Mouse (Mus musculus) liver, adult 2 months (tissue): Measurements from ENCODE around the gene Fam3c. TPM values are rescaled to one million over a fixed set of nuclear protein-coding genes. Genes with fewer than 3 reads are reported as not detected.

Source experiments
- DNase-seq: peaks from one replicate; pipeline ENCODE4 v3.0.0-alpha.2; 2011; ENCODE audit warnings: low read depth, low spot score; ENCODE audit errors: extremely low read depth
- H3K27ac ChIP-seq: fragments of 200-500 bp; replicated peaks from 2 replicates; pipeline ENCODE4 v1.5.1; 2012; ENCODE audit warnings: low read depth, mild to moderate bottlenecking, control low read depth, inconsistent platforms, low read length; ENCODE audit not compliant: insufficient read depth
- H3K27me3 ChIP-seq: fragments of 200-500 bp; 2 replicates; pipeline ENCODE4 v1.6.1; 2012; ENCODE audit warnings: mild to moderate bottlenecking, moderate library complexity, low read length, inconsistent platforms; ENCODE audit not compliant: control insufficient read depth, insufficient read depth
- H3K36me3 ChIP-seq: fragments of 200-500 bp; 2 replicates; pipeline ENCODE4 v1.6.1; 2012; ENCODE audit warnings: low read length, inconsistent platforms; ENCODE audit not compliant: control insufficient read depth, insufficient read depth
- H3K4me1 ChIP-seq: fragments of 200-500 bp; 2 replicates; pipeline ENCODE4 v1.6.1; 2011; ENCODE audit warnings: low read length; ENCODE audit not compliant: control insufficient read depth, insufficient read depth
- H3K4me3 ChIP-seq: fragments of 200-500 bp; 2 replicates; pipeline ENCODE4 v1.5.1; 2011; ENCODE audit warnings: low read depth, mild to moderate bottlenecking, control low read depth, low read length, moderate library complexity; ENCODE audit not compliant: insufficient read depth
- H3K79me2 ChIP-seq: fragments of 200-500 bp; 2 replicates; pipeline ENCODE4 v1.6.1; 2012; ENCODE audit warnings: inconsistent platforms, mild to moderate bottlenecking, low read length, moderate library complexity; ENCODE audit not compliant: control insufficient read depth, insufficient read depth
- H3K9ac ChIP-seq: fragments of 200-500 bp; 2 replicates; pipeline ENCODE4 v1.6.1; 2012; ENCODE audit warnings: low read depth, mild to moderate bottlenecking, control low read depth, inconsistent platforms, low read length
- CTCF ChIP-seq: fragments of 200-500 bp; IDR thresholded peaks from 2 replicates; pipeline ENCODE4 v1.5.1; 2011; ENCODE audit warnings: low read depth, low read length, control low read depth
- POLR2A ChIP-seq: fragments of 200-500 bp; IDR thresholded peaks from 2 replicates; pipeline ENCODE4 v1.6.1; 2011; ENCODE audit warnings: low read length, control low read depth; ENCODE audit not compliant: insufficient read depth; ENCODE audit errors: extremely low read depth
- WGBS: fragments of 180-500 bp; shearing (Covaris S2); methylation state at CpG from one replicate; pipeline ENCODE4 v1.1.7; 2018; 5-methylcytosine and 5-hydroxymethylcytosine counted together
- polyA plus RNA-seq: library from polyadenylated mRNA; depleted of rRNA; stranded (reverse); fragments of >200 nt; gene quantifications from 2 replicates; pipeline ENCODE4 v1.2.3, GENCODE M21; 2012
- total RNA-seq: library from RNA; depleted of rRNA; stranded (reverse); fragments of >200 nt; gene quantifications from 2 replicates; pipeline ENCODE4 v1.2.3, GENCODE M21; 2014

Fam3c gene
- total and polyA plus RNA-seq, 2 experiments: 3.1 to 34.5 TPM

DNA sequence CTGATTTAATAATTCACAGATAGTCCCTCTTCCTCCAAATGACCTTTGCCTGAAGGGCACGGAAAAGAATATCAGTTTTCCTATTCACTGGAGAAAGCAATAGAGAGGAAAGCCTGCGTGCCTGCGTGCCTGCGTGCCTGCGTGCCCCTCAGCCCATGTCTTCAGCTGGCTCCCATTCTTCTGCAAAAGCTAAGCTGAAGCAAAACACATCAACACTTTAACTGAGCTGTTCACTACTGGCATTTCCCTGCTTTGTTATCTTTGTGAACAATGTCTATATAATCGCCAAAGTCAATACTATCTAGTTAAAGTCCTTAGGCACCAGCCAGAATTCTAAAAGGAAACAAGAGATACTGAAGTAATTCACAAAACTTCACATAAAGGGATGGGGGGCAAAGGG, 11.6 kb downstream of the Fam3c start:
- Histone ChIP-seq H3K9ac (peak overlapping the region; percentile 55), H3K36me3 (no peaks in the 10 kb centered on the region), H3K79me2 (peaks cover 16% of the 10 kb centered on the region; the same call in 1 of the 2 replicates), H3K4me1 (peaks cover 24% of the 10 kb centered on the region; the same call in 1 of the 2 replicates), H3K4me3 (peak overlapping the region; percentile 43), H3K27ac (peak overlapping the region; percentile 83), H3K27me3 (no peaks in the 10 kb centered on the region)
- no peak for TF ChIP-seq CTCF
- no peak for TF ChIP-seq POLR2A
- DNase-seq: no peak
- 13% methylated on average over 6 of the region's 6 CpGs for WGBS

DNA sequence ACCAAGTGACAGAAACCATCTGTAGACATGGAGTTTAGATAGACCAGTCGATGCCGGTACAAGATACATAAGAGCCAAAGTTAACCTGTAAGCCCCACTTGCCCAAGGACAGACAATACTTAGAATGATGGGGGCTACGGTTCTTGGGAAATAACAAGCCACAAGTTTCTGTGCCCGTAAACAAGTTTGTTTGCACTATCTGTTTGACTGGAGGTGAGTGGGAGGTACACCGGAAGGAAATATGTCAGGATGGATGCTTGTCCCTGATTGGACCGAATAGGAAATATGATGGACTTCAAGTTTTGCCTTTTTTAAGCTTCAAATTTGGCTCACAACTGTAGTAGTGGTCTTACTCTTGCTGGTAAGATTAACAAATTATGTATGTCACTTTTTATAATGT, 12.3 kb downstream of the Fam3c start:
- Histone ChIP-seq H3K27me3 (no peaks in the 10 kb centered on the region), H3K36me3 (no peaks in the 10 kb centered on the region), H3K9ac (peak overlapping the region; percentile 31; the same call in 1 of the 2 replicates), H3K4me3 (peak overlapping the region; percentile 43), H3K79me2 (peaks cover 16% of the 10 kb centered on the region; the same call in 1 of the 2 replicates), H3K4me1 (peaks cover 22% of the 10 kb centered on the region; the same call in 1 of the 2 replicates), H3K27ac (peak overlapping the region; percentile 73)
- 26% methylated on average over 6 of the region's 6 CpGs for WGBS
- DNase-seq: peak; percentile 67
- no peak for TF ChIP-seq CTCF
- no peak for TF ChIP-seq POLR2A

DNA sequence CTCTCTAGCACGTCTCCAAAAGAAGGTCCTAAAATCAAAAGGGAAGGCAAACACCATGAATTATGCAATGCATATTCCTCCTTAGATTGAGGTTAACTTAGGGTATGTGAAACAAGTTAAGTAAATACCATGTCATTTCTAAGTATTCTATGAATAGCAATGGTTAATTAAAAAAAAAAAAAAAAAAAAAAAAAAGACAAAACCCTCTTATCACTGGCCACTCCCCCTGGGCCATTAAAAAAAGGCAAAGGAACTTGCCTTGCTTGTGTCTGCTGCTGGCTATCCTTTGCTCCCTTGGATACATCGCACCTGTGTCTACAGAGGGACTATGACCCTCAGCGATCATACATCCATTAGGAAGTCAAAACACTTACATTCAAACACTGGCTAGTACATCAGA, 12.8 kb downstream of the Fam3c start:
- peak overlapping the region; percentile 39; the same call in 1 of the 2 replicates for H3K4me3 ChIP-seq

DNA sequence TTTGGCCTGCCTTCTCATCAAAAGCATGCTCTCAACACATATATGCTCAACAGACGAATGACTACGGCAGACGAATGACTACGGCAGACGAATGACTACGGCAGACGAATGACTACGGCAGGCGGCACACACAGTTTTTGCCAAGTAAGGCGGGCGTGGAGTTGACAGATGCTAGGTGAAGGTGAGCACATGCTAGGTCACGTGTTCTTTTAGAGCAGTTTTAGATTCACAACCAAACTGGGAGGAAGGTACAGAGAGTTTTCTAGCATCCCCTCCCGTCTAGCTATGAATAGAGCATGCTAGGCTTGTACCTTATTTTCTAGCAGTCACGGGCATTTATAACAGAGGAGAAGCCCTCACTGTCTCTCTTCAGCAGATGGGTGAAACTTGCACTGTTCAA, 15.3 kb downstream of the Fam3c start:
- H3K4me3 ChIP-seq: no peak overlapping the region
- no peak for DNase-seq
- H3K9ac ChIP-seq: no peak overlapping the region
- H3K27me3 ChIP-seq: no peaks in the 10 kb centered on the region
- peaks cover 12% of the 10 kb centered on the region; the same call in 1 of the 2 replicates for H3K79me2 ChIP-seq
- 94% methylated on average over 14 of the region's 14 CpGs for WGBS
- TF ChIP-seq POLR2A: no peak
- H3K27ac ChIP-seq: peak overlapping the region; percentile 60; the same call in 1 of the 2 replicates
- peaks cover 20% of the 10 kb centered on the region; the same call in 1 of the 2 replicates for H3K4me1 ChIP-seq
- 0 out of 2 replicates have a peak, but pooled peaks cover 2% of the 10 kb centered on the region for H3K36me3 ChIP-seq

More for the DNA sequence above, 12.8 kb downstream of the Fam3c start:
- Histone ChIP-seq H3K27ac (peak overlapping the region; percentile 73), H3K9ac (peak overlapping the region; percentile 31; the same call in 1 of the 2 replicates), H3K4me1 (peaks cover 22% of the 10 kb centered on the region; the same call in 1 of the 2 replicates), H3K36me3 (no peaks in the 10 kb centered on the region), H3K27me3 (no peaks in the 10 kb centered on the region), H3K79me2 (peaks cover 17% of the 10 kb centered on the region; the same call in 1 of the 2 replicates)
- 25% methylated on average over 3 of the region's 3 CpGs for WGBS
- no peak for DNase-seq
- TF ChIP-seq CTCF: no peak
- no peak for TF ChIP-seq POLR2A

DNA sequence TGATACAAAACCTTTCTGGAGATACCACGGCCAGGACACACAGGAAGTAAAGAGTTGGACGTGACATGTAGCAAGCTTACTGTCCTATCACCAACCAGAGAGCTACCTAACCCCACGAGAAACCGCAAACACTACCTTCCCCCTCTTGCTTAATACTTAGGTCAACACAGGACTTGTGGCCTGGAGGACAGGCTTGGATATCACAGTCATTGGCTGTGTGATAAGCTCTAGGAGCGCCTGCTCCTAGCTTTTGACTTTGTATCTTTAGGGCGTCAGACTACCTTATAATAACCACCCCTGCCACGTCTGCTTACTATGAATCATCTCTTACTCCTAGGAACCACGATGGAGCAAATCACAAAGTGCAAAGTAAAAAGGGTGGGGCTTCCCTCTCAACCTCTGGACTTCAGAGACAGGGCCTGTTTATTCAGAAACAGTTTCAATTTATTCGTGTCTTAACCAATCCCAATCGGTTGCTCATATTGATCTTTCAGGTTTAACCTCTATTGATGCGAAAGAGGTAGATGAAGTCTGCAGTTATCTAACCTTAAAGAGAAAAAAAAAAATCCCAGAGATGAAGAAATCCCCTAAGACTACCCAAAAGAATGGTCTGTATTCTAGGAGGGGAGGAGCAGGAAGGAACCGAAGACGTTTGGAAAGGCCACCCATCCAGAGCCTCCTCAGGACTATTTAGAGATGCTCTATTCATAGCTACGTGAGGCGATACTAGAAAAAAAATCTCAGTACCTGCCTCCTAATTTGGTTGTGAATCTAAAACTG, 16.1 kb downstream of the Fam3c start:
- TF ChIP-seq POLR2A: no peak
- TF ChIP-seq CTCF: no peak
- Histone ChIP-seq H3K4me3 (peak overlapping the region; percentile 10; the same call in 1 of the 2 replicates), H3K27ac (peak overlapping the region; percentile 61), H3K36me3 (peaks cover 3% of the 10 kb centered on the region; the same call in 1 of the 2 replicates), H3K27me3 (no peaks in the 10 kb centered on the region), H3K9ac (0 out of 2 replicates have a peak overlapping the region, but pooled peaks have one; percentile 29), H3K79me2 (peaks cover 12% of the 10 kb centered on the region; the same call in 1 of the 2 replicates), H3K4me1 (peaks cover 20% of the 10 kb centered on the region; the same call in 1 of the 2 replicates)
- WGBS: 39% methylated on average over 15 of the region's 15 CpGs
- peak; percentile 89 for DNase-seq

DNA sequence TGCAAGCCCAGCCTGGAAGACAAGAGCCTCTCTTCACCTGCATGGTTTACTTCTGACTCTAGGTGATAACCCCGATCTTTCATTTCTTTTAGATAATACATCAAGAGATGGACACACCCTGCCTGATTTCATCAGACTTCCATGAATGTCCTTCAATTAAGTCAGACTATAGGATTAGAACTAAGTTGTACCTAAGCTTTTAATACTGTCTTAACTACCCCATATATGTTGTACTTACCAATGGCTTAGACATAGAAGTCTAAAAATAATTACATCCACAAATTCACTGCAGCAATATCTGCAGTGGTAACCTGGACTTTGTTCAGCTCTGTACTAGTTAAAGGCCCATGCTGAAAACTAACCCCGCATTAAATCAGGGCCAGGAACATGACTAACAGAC, 23.5 kb downstream of the Fam3c start:
- Histone ChIP-seq H3K36me3 (peaks cover 13% of the 10 kb centered on the region; the same call in 1 of the 2 replicates), H3K4me3 (no peak overlapping the region), H3K9ac (no peak overlapping the region), H3K27ac (no peak overlapping the region), H3K79me2 (peaks cover 10% of the 10 kb centered on the region; the same call in 1 of the 2 replicates), H3K27me3 (no peaks in the 10 kb centered on the region), H3K4me1 (no peaks in the 10 kb centered on the region)
- WGBS: 68% methylated on average over 2 of the region's 2 CpGs
- DNase-seq: no peak
- no peak for TF ChIP-seq CTCF
- no peak for TF ChIP-seq POLR2A
